Mouse (Mus musculus) hindbrain, embryonic 11.5 days (tissue): ENCODE measurements at regions not wholly inside any gene's neighbourhood (a gene's known extent, or its start where the extent isn't known, plus 50 kb on each side); places are given as distances from the start of the nearest gene placed in this dataset.
A peak's percentile ranks its signal among the peaks of the same experiment; 100 is the strongest.

Source experiments
- ATAC-seq: fragments of 200-750 bp; cut with Nextera tagmentation; 2 replicates; pipeline ENCODE4 v1.8.0; 2017; ENCODE audit warnings: mild to moderate bottlenecking, moderate TSS enrichment, moderate library complexity; ENCODE audit not compliant: low FRiP score
- DNase-seq: peaks from one replicate; pipeline ENCODE4 v3.0.0-alpha.2; 2015; ENCODE audit warnings: low spot score
- H3K27ac ChIP-seq: fragments of 300-500 bp; sonication (generic); 2 replicates; pipeline ENCODE4 v1.5.1; 2014; ENCODE audit warnings: mild to moderate bottlenecking, low read depth, low read length
- H3K27me3 ChIP-seq: fragments of 300-500 bp; sonication (generic); 2 replicates; pipeline ENCODE4 v1.6.1; 2014; ENCODE audit warnings: mild to moderate bottlenecking, low read length, moderate library complexity, mixed read lengths; ENCODE audit not compliant: control insufficient read depth, insufficient read depth
- H3K36me3 ChIP-seq: fragments of 300-500 bp; sonication (generic); 2 replicates; pipeline ENCODE4 v1.6.1; 2014; ENCODE audit warnings: mild to moderate bottlenecking, low read length, moderate library complexity, mixed read lengths; ENCODE audit not compliant: control insufficient read depth, insufficient read depth
- H3K4me1 ChIP-seq: fragments of 300-500 bp; sonication (generic); replicated peaks from 2 replicates; pipeline ENCODE4 v1.6.1; 2014; ENCODE audit warnings: low read length, mixed read lengths; ENCODE audit not compliant: control insufficient read depth, insufficient read depth
- H3K4me2 ChIP-seq: fragments of 300-500 bp; sonication (generic); replicated peaks from 2 replicates; pipeline ENCODE4 v1.6.1; 2014; ENCODE audit warnings: mild to moderate bottlenecking, low read depth, low read length
- H3K4me3 ChIP-seq: fragments of 300-500 bp; sonication (generic); 2 replicates; pipeline ENCODE4 v1.5.1; 2014; ENCODE audit warnings: low read depth, low read length
- H3K9ac ChIP-seq: fragments of 300-500 bp; sonication (generic); 2 replicates; pipeline ENCODE4 v1.6.1; 2014; ENCODE audit warnings: low read depth, low read length
- H3K9me3 ChIP-seq: fragments of 300-500 bp; sonication (generic); 2 replicates; pipeline ENCODE4 v1.6.1; 2016; ENCODE audit warnings: low read length; ENCODE audit not compliant: control insufficient read depth
- WGBS: fragments of 180-500 bp; shearing (Covaris S2); extraction: QIAGEN DNeasy Blood & Tissue Kit; methylation state at CpG from one replicate; pipeline ENCODE4 v1.1.7; 2014; 5-methylcytosine and 5-hydroxymethylcytosine counted together

- no peaks in the 10 kb centered on the region for H3K27me3 ChIP-seq
- no peaks in the 10 kb centered on the region for H3K36me3 ChIP-seq
- no peaks in the 10 kb centered on the region for H3K4me1 ChIP-seq
- DNase-seq (no peak), ATAC-seq (no peak)
- WGBS, result 73% methylated on average over 5 of the region's 5 CpGs
- no peak overlapping the region for H3K27ac ChIP-seq
- H3K4me3 ChIP-seq, result no peak overlapping the region
- H3K4me2 ChIP-seq, result no peak overlapping the region
- no peaks in the 10 kb centered on the region for H3K9me3 ChIP-seq
- no peak overlapping the region for H3K9ac ChIP-seq
These were observed 81.3 kb downstream of the Atp6ap1l start for GRCm38 (mm10) chr13:90823877-90824276.

DNA sequence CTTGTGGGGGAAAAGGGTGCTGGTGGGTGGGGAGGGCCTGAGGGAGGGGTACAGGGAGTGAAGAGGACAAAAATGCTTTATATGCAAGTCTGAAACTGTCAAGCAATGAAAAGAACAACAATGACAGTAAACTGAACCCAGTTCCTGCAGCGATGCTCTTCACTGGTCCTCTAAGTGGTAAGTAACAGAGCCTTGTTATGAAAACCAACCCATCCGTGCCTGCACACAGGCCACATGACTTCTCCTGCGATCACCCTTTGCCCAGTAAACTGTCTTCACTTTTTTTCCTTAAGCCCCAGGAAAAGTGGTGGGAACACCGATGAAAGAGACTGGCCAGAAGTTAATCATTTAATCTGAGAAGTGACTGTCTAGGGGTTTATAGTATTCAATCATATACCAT is 83.3 kb downstream of the Atp6ap1l start:
- H3K4me3 ChIP-seq, result no peak overlapping the region
- ATAC-seq, result no peak

GRCm38 (mm10) chr13:90820453-90820852 is 84.7 kb downstream of the Atp6ap1l start:
- no peak for DNase-seq
- no peaks in the 10 kb centered on the region for H3K4me1 ChIP-seq
- H3K27me3 ChIP-seq, result no peaks in the 10 kb centered on the region
- no peak overlapping the region for H3K27ac ChIP-seq
- no peak overlapping the region for H3K4me2 ChIP-seq
- H3K9ac ChIP-seq, result no peak overlapping the region
- no peaks in the 10 kb centered on the region for H3K36me3 ChIP-seq
- no peak for ATAC-seq
- H3K4me3 ChIP-seq, result no peak overlapping the region
- no peaks in the 10 kb centered on the region for H3K9me3 ChIP-seq
- 39% methylated on average over 3 of the region's 3 CpGs for WGBS

More for the DNA sequence above, 83.3 kb downstream of the Atp6ap1l start:
- no peaks in the 10 kb centered on the region for H3K36me3 ChIP-seq
- H3K4me2 ChIP-seq, result no peak overlapping the region
- H3K9ac ChIP-seq, result no peak overlapping the region
- H3K4me1 ChIP-seq, result no peaks in the 10 kb centered on the region
- no peaks in the 10 kb centered on the region for H3K27me3 ChIP-seq
- H3K9me3 ChIP-seq, result no peaks in the 10 kb centered on the region
- H3K27ac ChIP-seq, result no peak overlapping the region
- DNase-seq, result no peak
- WGBS, result 79% methylated on average over 4 of the region's 4 CpGs

DNA sequence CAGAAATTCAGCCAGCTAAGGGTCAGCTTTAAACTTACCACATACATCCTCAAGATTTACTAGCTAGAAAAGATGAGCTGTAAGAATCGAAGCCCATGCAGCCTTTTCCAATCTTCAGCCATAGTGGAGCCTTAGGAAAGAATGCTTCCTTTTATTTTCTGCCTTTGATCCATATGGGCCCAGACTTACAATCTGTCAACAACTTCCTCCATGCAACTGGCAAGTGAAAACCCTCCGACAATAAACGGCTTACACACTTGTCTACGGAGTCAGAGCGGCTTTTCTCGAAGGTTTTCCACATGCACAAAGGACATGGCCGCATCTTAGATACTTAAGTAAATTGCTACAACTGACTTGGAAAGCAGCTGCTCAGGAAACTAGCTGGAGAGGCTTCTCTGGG is 85.2 kb downstream of the Atp6ap1l start:
- Histone ChIP-seq H3K36me3 (no peaks in the 10 kb centered on the region), H3K9ac (no peak overlapping the region), H3K4me3 (no peak overlapping the region), H3K4me1 (no peaks in the 10 kb centered on the region), H3K4me2 (no peak overlapping the region), H3K27ac (no peak overlapping the region), H3K27me3 (no peaks in the 10 kb centered on the region), H3K9me3 (no peaks in the 10 kb centered on the region)
- no peak for ATAC-seq
- no peak for DNase-seq
- 79% methylated on average over 7 of the region's 7 CpGs for WGBS

GRCm38 (mm10) chr13:90814174-90814865 is 90.8 kb downstream of the Atp6ap1l start:
- H3K36me3 ChIP-seq, result no peaks in the 10 kb centered on the region
- ATAC-seq (no peak), DNase-seq (no peak)
- 79% methylated on average over 4 of the region's 4 CpGs for WGBS
- H3K4me2 ChIP-seq, result no peak overlapping the region
- no peaks in the 10 kb centered on the region for H3K9me3 ChIP-seq
- H3K4me3 ChIP-seq, result no peak overlapping the region
- H3K9ac ChIP-seq, result no peak overlapping the region
- no peak overlapping the region for H3K27ac ChIP-seq
- no peaks in the 10 kb centered on the region for H3K4me1 ChIP-seq
- no peaks in the 10 kb centered on the region for H3K27me3 ChIP-seq

- ATAC-seq (no peak), DNase-seq (no peak)
- H3K9me3 ChIP-seq, result no peaks in the 10 kb centered on the region
- no peak overlapping the region for H3K4me3 ChIP-seq
- no peaks in the 10 kb centered on the region for H3K4me1 ChIP-seq
- H3K9ac ChIP-seq, result no peak overlapping the region
- no peak overlapping the region for H3K27ac ChIP-seq
- no peaks in the 10 kb centered on the region for H3K36me3 ChIP-seq
- no peaks in the 10 kb centered on the region for H3K27me3 ChIP-seq
- H3K4me2 ChIP-seq, result no peak overlapping the region
- 81% methylated on average over 6 of the region's 6 CpGs for WGBS
These were observed 95.1 kb downstream of the Atp6ap1l start for GRCm38 (mm10) chr13:90810011-90810410.

GRCm38 (mm10) chr13:90799641-90800040 is 105.5 kb downstream of the Atp6ap1l start:
- Histone ChIP-seq H3K9me3 (no peaks in the 10 kb centered on the region), H3K4me3 (no peak overlapping the region), H3K9ac (no peak overlapping the region), H3K36me3 (no peaks in the 10 kb centered on the region), H3K4me1 (no peaks in the 10 kb centered on the region), H3K4me2 (no peak overlapping the region), H3K27ac (no peak overlapping the region), H3K27me3 (no peaks in the 10 kb centered on the region)
- 81% methylated on average over 2 of the region's 2 CpGs for WGBS
- DNase-seq, result no peak
- ATAC-seq, result no peak

DNA sequence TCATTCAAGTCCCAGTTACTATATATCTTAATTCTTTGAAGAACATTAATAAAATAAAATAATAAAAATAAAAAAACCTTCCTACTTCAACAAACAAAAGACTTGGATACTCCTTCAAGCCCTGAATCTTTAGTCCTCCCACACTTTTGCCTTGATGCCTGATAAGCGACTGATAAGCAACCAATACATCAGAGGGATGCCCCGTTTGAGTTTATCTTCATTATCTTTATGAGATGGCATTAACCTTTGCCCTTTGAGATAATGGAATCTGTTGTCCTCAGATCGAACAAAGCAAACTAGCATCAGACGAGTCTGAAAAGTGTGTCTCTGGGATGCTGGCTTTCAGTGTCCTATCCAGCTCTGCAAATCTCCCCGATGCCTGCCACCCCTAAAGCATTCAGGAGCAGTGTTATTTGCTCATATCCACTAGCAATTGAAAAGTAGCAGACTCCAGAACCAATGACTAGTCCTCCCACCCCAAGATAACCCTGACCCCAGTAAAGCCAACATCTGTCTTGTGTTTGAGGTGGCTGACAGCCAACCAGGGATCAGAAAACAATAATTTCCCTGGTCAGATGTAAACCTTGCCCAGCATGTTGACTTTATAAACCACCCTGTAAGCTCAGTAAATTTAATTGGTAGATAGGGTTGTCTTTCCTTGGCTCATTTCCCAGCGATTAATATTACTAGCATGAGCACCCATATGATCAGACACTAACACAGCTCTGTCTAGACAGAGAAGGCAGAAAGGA is 106.2 kb downstream of the Atp6ap1l start:
- H3K4me3 ChIP-seq, result no peak overlapping the region
- no peaks in the 10 kb centered on the region for H3K9me3 ChIP-seq
- H3K36me3 ChIP-seq, result no peaks in the 10 kb centered on the region
- DNase-seq, result no peak
- WGBS, result 40% methylated on average over 6 of the region's 6 CpGs
- peak; percentile 25; the same call in 1 of the 2 replicates for ATAC-seq
- H3K27ac ChIP-seq, result no peak overlapping the region
- no peaks in the 10 kb centered on the region for H3K4me1 ChIP-seq
- H3K9ac ChIP-seq, result no peak overlapping the region
- H3K4me2 ChIP-seq, result no peak overlapping the region
- H3K27me3 ChIP-seq, result no peaks in the 10 kb centered on the region

DNA sequence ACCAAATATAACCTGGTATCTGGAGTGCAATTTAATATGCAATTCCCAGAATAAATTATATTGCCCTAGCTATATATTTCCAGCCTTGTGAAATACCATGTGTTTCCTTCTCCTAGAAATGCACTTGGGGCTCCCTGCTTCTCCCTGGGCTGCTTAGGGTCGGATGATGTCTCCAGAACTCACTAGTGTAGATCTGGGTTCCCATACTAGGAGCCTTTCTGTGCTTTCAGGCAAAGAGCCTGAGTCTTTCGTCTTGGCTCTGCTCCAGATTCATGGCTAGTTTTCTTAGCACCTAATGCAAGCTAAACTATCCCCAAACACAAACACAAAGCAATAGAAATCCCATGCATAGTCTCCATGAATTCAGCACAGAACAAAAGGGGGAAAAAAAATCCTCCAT is 106.8 kb downstream of the Atp6ap1l start:
- Histone ChIP-seq H3K27ac (no peak overlapping the region), H3K4me2 (no peak overlapping the region), H3K9ac (no peak overlapping the region), H3K9me3 (no peaks in the 10 kb centered on the region), H3K4me3 (no peak overlapping the region), H3K27me3 (no peaks in the 10 kb centered on the region), H3K4me1 (no peaks in the 10 kb centered on the region), H3K36me3 (no peaks in the 10 kb centered on the region)
- WGBS, result 71% methylated on average over 2 of the region's 2 CpGs
- no peak for ATAC-seq
- DNase-seq, result no peak
